Mouse (Mus musculus) c-Kit-positive CD71-positive TER-119-negative erythroid progenitor cells, embryonic 14.5 days (primary cell): ENCODE data around the gene Med24.
"Not testable (repeated sequence)": the region's sequence is repeated elsewhere in the genome, so short reads cannot be mapped to it uniquely, and the experiment has no call there.

Experiments
- DNase-seq: peaks from one replicate; pipeline ENCODE4 v3.0.0-alpha.2; 2013; ENCODE audit warnings: low read depth

Med24 gene

GRCm38 (mm10) chr11:98720756-98721155 is 8.5 kb downstream of the Med24 start:
- DNase-seq, result no peak

- no peak for DNase-seq
These were observed 11.3 kb downstream of the Med24 start for GRCm38 (mm10) chr11:98717904-98718303.

- no peak for DNase-seq
These were observed 13.3 kb downstream of the Med24 start for GRCm38 (mm10) chr11:98715946-98716345.

GRCm38 (mm10) chr11:98713703-98714102 is 15.5 kb downstream of the Med24 start:
- DNase-seq, result no peak

GRCm38 (mm10) chr11:98712009-98712408 is 17.2 kb downstream of the Med24 start:
- not testable (repeated sequence) for DNase-seq

- no peak for DNase-seq
These were observed 18.2 kb downstream of the Med24 start for GRCm38 (mm10) chr11:98711046-98711434.

- DNase-seq, result peak; percentile 83
These were observed 18.7 kb downstream of the Med24 start for GRCm38 (mm10) chr11:98710416-98711045.

- no peak for DNase-seq
These were observed 20.1 kb downstream of the Med24 start for GRCm38 (mm10) chr11:98709001-98709741.

- no peak for DNase-seq
These were observed 20.8 kb downstream of the Med24 start for GRCm38 (mm10) chr11:98708282-98708956.

- DNase-seq, result no peak
These were observed 21.6 kb downstream of the Med24 start for GRCm38 (mm10) chr11:98707401-98708281.

- no peak for DNase-seq
These were observed 24.2 kb downstream of the Med24 start for GRCm38 (mm10) chr11:98705021-98705420.

GRCm38 (mm10) chr11:98702323-98702722 is 26.9 kb downstream of the Med24 start:
- DNase-seq, result no peak

GRCm38 (mm10) chr11:98701213-98701670 is 28.0 kb downstream of the Med24 start, which contains the start of gene Csf3:
Gene Csf3, plus strand, starts transcription at chr11:98701263.
- DNase-seq, result no peak

- DNase-seq, result peak; percentile 58
These were observed 29.3 kb downstream of the Med24 start for GRCm38 (mm10) chr11:98699911-98700310.

- no peak for DNase-seq
These were observed 30.2 kb downstream of the Med24 start for GRCm38 (mm10) chr11:98698849-98699640.

GRCm38 (mm10) chr11:98697225-98697624 is 32.0 kb downstream of the Med24 start:
- no peak for DNase-seq

- no peak for DNase-seq
These were observed 32.6 kb downstream of the Med24 start for GRCm38 (mm10) chr11:98696454-98697216.

GRCm38 (mm10) chr11:98695408-98695807 is 33.8 kb downstream of the Med24 start:
- DNase-seq, result no peak

GRCm38 (mm10) chr11:98694301-98694700 is 34.9 kb downstream of the Med24 start:
- no peak for DNase-seq

GRCm38 (mm10) chr11:98693746-98694145 is 35.5 kb downstream of the Med24 start:
- no peak for DNase-seq
